Mouse (Mus musculus) stomach, embryonic 14.5 days (tissue): ENCODE data around the gene Rere. TPM values are rescaled to one million over a fixed set of nuclear protein-coding genes. Genes with fewer than 3 reads are reported as not detected.
"Not testable (repeated sequence)": the region's sequence is repeated elsewhere in the genome, so short reads cannot be mapped to it uniquely, and the experiment has no call there.

ENCODE experiments used
- ATAC-seq: fragments of 200-750 bp; cut with Nextera tagmentation; 2 replicates; pipeline ENCODE4 v1.8.0; 2017; ENCODE audit warnings: low read depth, moderate TSS enrichment; ENCODE audit not compliant: insufficient number of reproducible peaks, insufficient read depth, low FRiP score
- H3K27ac ChIP-seq: fragments of 300-500 bp; sonication (generic); 2 replicates; pipeline ENCODE4 v1.5.1; 2014; ENCODE audit warnings: mild to moderate bottlenecking, low read length, moderate library complexity, mixed read lengths
- H3K27me3 ChIP-seq: fragments of 300-500 bp; sonication (generic); 2 replicates; pipeline ENCODE4 v1.6.1; 2014; ENCODE audit warnings: low read length, control low read depth, mixed read lengths; ENCODE audit not compliant: control insufficient read depth, insufficient read depth
- H3K36me3 ChIP-seq: fragments of 300-500 bp; sonication (generic); 2 replicates; pipeline ENCODE4 v1.6.1; 2014; ENCODE audit warnings: mild to moderate bottlenecking, control low read depth, low read length, moderate library complexity, mixed read lengths; ENCODE audit not compliant: control insufficient read depth, insufficient read depth
- H3K4me1 ChIP-seq: fragments of 300-500 bp; sonication (generic); 2 replicates; pipeline ENCODE4 v1.6.1; 2014; ENCODE audit warnings: low read length, control low read depth, mixed read lengths; ENCODE audit not compliant: control insufficient read depth, insufficient read depth
- H3K4me2 ChIP-seq: fragments of 300-500 bp; sonication (generic); replicated peaks from 2 replicates; pipeline ENCODE4 v1.6.1; 2014; ENCODE audit warnings: low read depth, low read length, control low read depth
- H3K4me3 ChIP-seq: fragments of 300-500 bp; sonication (generic); 2 replicates; pipeline ENCODE4 v1.5.1; 2014; ENCODE audit warnings: low read depth, low read length, control low read depth
- H3K9ac ChIP-seq: fragments of 300-500 bp; sonication (generic); replicated peaks from 2 replicates; pipeline ENCODE4 v1.6.1; 2014; ENCODE audit warnings: low read depth, mild to moderate bottlenecking, control low read depth, low read length, moderate library complexity, mixed read lengths
- H3K9me3 ChIP-seq: fragments of 300-500 bp; sonication (generic); 2 replicates; pipeline ENCODE4 v1.6.1; 2016; ENCODE audit warnings: low read depth, low read length, control low read depth; ENCODE audit not compliant: control insufficient read depth
- WGBS: fragments of 180-500 bp; shearing (Covaris S2); extraction: QIAGEN DNeasy Blood & Tissue Kit; methylation state at CpG from one replicate; pipeline ENCODE4 v1.1.7; 2014; 5-methylcytosine and 5-hydroxymethylcytosine counted together
- polyA plus RNA-seq: library from polyadenylated mRNA; unstranded; fragments of >200 nt; fragmentation: Nextera tagmentation; extraction: Ambion mirVana; gene quantifications from 2 replicates; pipeline ENCODE4 v1.2.1, GENCODE M21; 2014

Rere gene
- polyA plus RNA-seq, 1 experiment from 2014 or later, result 41.1 TPM

GRCm38 (mm10) chr4:150552751-150553600 lies 271.5 kb downstream of the Rere start:
- H3K4me3 ChIP-seq, result no peak overlapping the region
- H3K27ac ChIP-seq, result no peak overlapping the region
- H3K36me3 ChIP-seq, result no peaks in the 10 kb centered on the region
- H3K9ac ChIP-seq, result no peak overlapping the region
- H3K9me3 ChIP-seq, result no peaks in the 10 kb centered on the region
- H3K4me1 ChIP-seq, result peaks cover 23% of the 10 kb centered on the region
- 70% methylated on average over 15 of the region's 15 CpGs for WGBS
- no peak for ATAC-seq
- no peaks in the 10 kb centered on the region for H3K27me3 ChIP-seq
- no peak overlapping the region for H3K4me2 ChIP-seq

- Histone ChIP-seq H3K27me3 (no peaks in the 10 kb centered on the region), H3K4me1 (peaks cover 23% of the 10 kb centered on the region), H3K9me3 (no peaks in the 10 kb centered on the region), H3K27ac (peak overlapping the region; percentile 78; the same call in 1 of the 2 replicates), H3K9ac (no peak overlapping the region), H3K4me2 (no peak overlapping the region), H3K36me3 (no peaks in the 10 kb centered on the region), H3K4me3 (no peak overlapping the region)
- no peak for ATAC-seq
Measured at GRCm38 (mm10) chr4:150555783-150556182, 274.3 kb downstream of the Rere start.

DNA sequence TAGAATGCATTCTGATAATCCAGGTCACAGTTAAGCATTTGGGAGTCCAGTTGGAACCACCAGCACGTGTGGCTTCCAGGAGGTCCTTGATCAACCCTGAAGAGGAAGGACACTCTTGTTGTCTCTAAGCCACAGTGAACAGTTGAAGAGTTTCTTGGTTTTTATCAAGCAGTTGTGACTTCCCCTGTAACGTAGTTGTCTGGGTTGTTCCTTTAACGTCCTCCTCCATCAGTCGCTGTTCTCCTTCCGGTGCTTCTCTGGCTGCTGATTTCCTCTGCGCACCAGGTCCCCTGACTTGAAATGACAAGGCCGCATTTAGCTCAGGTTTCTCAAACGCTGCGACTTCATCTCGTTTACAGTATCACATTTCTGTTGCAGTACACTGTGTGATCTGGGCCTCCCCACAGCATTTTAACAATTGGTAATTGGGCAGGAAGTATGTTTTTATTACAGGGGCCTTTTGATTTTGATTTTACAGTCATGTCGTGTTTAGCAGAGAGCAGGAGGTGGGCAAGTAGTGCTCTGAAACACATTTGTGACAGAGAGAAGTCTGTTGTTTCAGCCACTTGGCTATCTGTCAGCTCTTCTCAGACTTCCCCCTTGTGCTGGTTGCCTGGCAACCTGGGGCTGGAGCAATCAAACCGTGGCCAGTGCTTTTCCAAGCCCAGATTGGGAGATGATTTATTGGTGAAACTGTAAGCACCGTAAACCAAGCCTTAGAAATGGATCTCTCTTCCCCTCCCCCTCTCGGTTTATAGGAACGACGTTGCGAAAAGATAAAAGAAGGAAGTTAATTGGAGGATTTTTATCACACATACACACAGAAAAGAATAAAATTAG lies 275.2 kb downstream of the Rere start:
- H3K9ac ChIP-seq, result no peak overlapping the region
- 14% methylated on average over 17 of the region's 17 CpGs for WGBS
- no peaks in the 10 kb centered on the region for H3K36me3 ChIP-seq
- no peak overlapping the region for H3K4me3 ChIP-seq
- H3K27ac ChIP-seq, result peak overlapping the region; percentile 78
- peak overlapping the region; percentile 20; the same call in 1 of the 2 replicates for H3K4me2 ChIP-seq
- peaks cover 19% of the 10 kb centered on the region for H3K4me1 ChIP-seq
- peak; percentile 37; the same call in 1 of the 2 replicates for ATAC-seq
- no peaks in the 10 kb centered on the region for H3K27me3 ChIP-seq
- no peaks in the 10 kb centered on the region for H3K9me3 ChIP-seq

DNA sequence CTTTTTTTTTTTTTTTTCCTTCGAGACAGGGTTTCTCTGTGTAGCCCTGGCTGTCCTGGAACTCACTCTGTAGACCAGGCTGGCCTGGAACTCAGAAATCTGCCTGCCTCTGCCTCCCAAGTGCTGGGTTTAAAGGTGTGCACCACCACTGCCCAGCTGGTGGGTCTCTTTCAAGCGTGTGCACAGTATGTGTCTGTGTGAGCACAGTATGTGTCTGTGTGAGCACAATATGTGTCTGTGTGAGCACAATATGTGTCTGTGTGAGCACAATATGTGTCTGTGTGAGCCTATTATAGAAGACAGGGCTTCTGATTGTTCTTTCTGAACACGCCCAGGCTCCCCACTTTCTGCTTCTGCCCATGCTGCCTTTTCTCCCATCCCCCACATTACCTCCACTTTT lies 275.8 kb downstream of the Rere start:
- not testable (repeated sequence) for H3K4me2 ChIP-seq, H3K36me3 ChIP-seq, H3K9me3 ChIP-seq, H3K9ac ChIP-seq, H3K4me3 ChIP-seq, H3K27me3 ChIP-seq, H3K27ac ChIP-seq, ATAC-seq
- H3K4me1 ChIP-seq, result peaks cover 16% of the 10 kb centered on the region
- 64% methylated on average over 3 of the region's 3 CpGs for whole genome bisulfite sequencing

DNA sequence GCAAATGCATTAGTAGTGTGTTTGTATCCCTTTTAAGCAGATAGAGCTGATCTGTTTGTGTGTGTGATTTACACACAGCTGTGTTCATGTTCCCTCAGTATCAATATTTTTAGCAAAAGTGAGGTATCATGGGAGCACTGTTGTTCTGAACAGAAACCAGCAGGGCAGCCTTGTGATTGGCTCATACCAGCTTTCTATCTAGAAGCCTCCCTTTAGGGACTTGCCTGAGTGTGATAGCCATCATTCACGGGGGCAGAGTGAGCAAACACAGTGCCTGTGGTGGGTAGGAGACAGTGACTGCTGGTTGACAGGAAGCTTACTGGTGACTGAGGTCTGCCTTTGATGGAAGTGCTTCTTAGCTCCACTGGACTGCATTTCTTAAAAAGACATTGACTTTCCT lies 276.5 kb downstream of the Rere start:
- H3K9ac ChIP-seq, result no peak overlapping the region
- no peaks in the 10 kb centered on the region for H3K27me3 ChIP-seq
- H3K9me3 ChIP-seq, result no peaks in the 10 kb centered on the region
- 45% methylated on average over 1 of the region's 1 CpGs for WGBS
- H3K4me2 ChIP-seq, result no peak overlapping the region
- no peaks in the 10 kb centered on the region; the same call in 1 of the 2 replicates for H3K36me3 ChIP-seq
- H3K4me3 ChIP-seq, result no peak overlapping the region
- peaks cover 21% of the 10 kb centered on the region for H3K4me1 ChIP-seq
- no peak overlapping the region for H3K27ac ChIP-seq
- ATAC-seq, result no peak

GRCm38 (mm10) chr4:150559514-150559913 lies 278.1 kb downstream of the Rere start:
- no peaks in the 10 kb centered on the region for H3K27me3 ChIP-seq
- peaks cover 26% of the 10 kb centered on the region for H3K4me1 ChIP-seq
- no peak overlapping the region for H3K4me2 ChIP-seq
- 67% methylated on average over 3 of the region's 3 CpGs for WGBS
- no peak for ATAC-seq
- no peak overlapping the region for H3K4me3 ChIP-seq
- H3K36me3 ChIP-seq, result no peaks in the 10 kb centered on the region; the same call in 1 of the 2 replicates
- H3K27ac ChIP-seq, result no peak overlapping the region
- H3K9me3 ChIP-seq, result no peaks in the 10 kb centered on the region
- no peak overlapping the region for H3K9ac ChIP-seq

DNA sequence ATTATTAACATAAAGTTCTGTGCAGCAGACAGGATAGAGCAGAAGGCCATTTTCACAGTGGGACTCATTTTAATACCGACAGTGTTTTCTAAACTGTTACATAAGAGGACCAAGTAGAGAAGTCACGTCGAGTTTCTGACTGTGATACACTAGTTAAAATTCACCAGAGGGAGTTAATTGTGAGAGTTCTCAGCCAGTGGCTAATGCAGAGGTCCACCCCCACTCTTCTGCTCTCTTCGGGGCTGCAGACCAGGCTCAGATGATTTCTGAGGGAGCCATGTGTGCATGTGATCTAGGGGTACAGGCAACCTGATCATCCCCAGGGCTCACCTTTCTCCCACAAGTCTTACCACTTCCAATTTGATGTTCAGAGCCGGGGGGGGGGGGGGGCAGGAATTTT lies 281.8 kb downstream of the Rere start:
- no peak overlapping the region for H3K4me2 ChIP-seq
- peaks cover 15% of the 10 kb centered on the region for H3K4me1 ChIP-seq
- no peak for ATAC-seq
- no peak overlapping the region for H3K27ac ChIP-seq
- no peak overlapping the region for H3K4me3 ChIP-seq
- H3K36me3 ChIP-seq, result no peaks in the 10 kb centered on the region; the same call in 1 of the 2 replicates
- no peak overlapping the region for H3K9ac ChIP-seq
- no peaks in the 10 kb centered on the region for H3K27me3 ChIP-seq
- WGBS, result 47% methylated on average over 5 of the region's 5 CpGs
- H3K9me3 ChIP-seq, result no peaks in the 10 kb centered on the region

- Histone ChIP-seq H3K4me1 (peaks cover 26% of the 10 kb centered on the region), H3K9ac (no peak overlapping the region), H3K4me3 (no peak overlapping the region), H3K36me3 (no peaks in the 10 kb centered on the region; the same call in 1 of the 2 replicates), H3K9me3 (no peaks in the 10 kb centered on the region), H3K27ac (no peak overlapping the region), H3K27me3 (no peaks in the 10 kb centered on the region), H3K4me2 (no peak overlapping the region)
- 80% methylated on average over 6 of the region's 6 CpGs for WGBS
- no peak for ATAC-seq
Measured at GRCm38 (mm10) chr4:150566193-150566592, 284.7 kb downstream of the Rere start.
